Mouse (Mus musculus) T-helper 2 cell (primary cell): Measurements from ENCODE around the gene Atp13a1.

Source experiments
- in situ Hi-C: fragments of 300-600 bp; cut with MboI, MseI; formaldehyde crosslinking; loops from one replicate; pipeline ENCODE4 v1.15.1; 2025; ENCODE audit warnings: high pct_unique_total_duplicates

Gene Atp13a1

DNA sequence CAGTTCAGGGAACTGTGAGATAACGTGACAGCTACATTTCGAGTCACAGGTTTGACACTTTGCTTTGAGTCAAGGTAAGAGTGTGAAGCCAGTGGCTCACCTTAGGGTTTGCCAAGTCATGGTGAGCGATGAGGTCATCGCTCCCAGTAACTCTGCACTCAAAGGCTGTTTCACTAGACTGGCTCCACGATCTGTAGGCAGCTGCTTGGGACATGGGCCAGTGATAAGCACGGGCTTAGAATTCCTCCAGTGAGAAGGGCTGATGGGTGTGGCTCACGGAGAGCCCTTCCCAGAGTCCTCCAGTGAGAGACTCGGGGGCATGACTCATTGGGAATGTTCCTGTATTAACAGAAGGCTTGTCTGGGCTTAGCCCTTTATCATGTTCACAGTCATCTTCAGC, 58.0 kb downstream of the Atp13a1 start:
- in situ Hi-C loops = no loop called here

DNA sequence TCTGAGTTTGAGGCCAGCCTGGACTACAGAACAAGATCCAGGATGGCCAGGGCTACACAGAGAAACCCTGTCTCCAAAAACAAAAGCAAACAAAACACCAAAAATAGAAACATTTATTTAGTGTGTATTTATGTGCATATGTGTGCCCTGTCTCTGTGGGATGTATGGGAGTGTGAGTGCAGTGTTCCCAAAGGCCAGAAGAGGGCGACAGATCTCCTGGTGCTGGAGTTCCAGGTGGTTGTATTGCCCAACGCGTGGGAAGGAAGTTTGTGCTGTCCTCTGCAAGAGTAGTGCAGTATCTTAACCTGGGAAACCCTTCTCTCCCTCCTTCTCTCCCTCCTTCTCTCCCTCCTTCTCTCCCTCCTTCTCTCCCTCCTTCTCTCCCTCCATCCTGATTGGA, 58.9 kb downstream of the Atp13a1 start:
- in situ Hi-C loops = no loop called here

DNA sequence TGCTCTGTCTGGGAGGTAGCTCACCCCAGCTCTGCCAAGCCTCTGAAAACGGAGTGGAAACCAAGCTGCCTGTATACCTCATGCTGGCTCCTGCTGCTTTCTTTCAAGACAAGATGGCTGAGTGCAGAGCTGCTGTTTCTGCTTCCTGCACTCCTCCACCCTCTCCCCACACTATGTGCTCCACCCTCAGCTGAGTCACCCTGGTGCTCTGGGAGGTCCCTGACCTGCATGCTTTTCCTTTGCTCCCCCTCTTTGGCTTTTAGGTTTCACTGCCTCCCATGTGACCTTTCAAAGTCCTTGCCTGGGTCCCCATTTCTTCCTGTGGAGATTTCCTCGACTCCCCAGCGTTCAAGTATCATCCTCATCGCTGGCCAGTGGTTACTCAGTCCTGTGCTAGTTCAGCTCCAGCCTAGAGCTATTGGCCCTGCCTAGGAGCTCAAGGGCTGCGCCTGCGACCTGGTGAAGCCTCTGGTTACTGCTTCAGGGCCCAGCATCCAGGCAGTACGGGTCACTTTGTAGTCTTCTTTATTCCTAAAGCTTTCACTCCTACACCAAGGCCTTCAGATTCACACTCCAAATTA, 60.1 kb downstream of the Atp13a1 start:
- in situ Hi-C loops = no loop called here

DNA sequence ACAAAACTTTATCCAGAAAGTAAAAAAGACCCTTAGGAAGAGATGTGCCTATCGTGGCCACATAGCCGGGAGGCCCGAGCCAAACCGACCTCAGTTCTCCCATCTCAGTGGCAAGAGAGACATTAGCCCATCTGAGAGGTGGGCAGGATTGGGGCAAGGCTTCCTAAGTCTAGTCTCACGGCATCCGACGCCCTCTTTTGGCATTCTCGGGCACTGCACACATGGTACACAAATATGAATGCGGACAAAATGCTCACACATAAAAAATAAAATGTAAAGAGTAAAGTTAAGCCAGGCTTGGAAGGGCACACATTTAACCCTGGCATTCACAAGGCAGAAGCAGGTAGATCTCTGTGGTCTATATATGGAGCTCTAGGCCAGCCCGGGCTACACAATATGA, 62.9 kb downstream of the Atp13a1 start:
- in situ Hi-C loops = no loop called here
